Mouse (Mus musculus): ENCODE data around the gene Fgfr4. TPM values are rescaled to one million over a fixed set of nuclear protein-coding genes. Genes with fewer than 3 reads are reported as not detected.
A peak's percentile ranks its signal among the peaks of the same experiment; 100 is the strongest.

Fgfr4 gene
- total and polyA plus RNA-seq, 3 experiments = not detected

- no peak overlapping the region for H3K9ac ChIP-seq (ENCODE audit: control insufficient read depth, low read depth, low read length, poor library complexity, severe bottlenecking)
- no peak overlapping the region for H3K4me3 ChIP-seq (ENCODE audit: control insufficient read depth in 1 of 2, insufficient read depth in 1 of 2, low read depth in 2 of 2, low read length in 2 of 2)
- H3K27me3 ChIP-seq (ENCODE audit: control insufficient read depth in 1 of 2, insufficient read depth in 2 of 2, low read length in 2 of 2) = no peaks in the 10 kb centered on the region
- TF ChIP-seq MAZ (IDR thresholded peaks at IDR 0.05; ENCODE audit: low read depth, low read length) (no peak), USF2 (IDR thresholded peaks at IDR 0.05; ENCODE audit: borderline replicate concordance in 1 of 2, insufficient read depth in 1 of 2, low read depth in 1 of 2, low read length in 2 of 2) (no peak), MAFK (IDR thresholded peaks at IDR 0.05; ENCODE audit: borderline replicate concordance, low read depth, low read length) (no peak)
- H3K79me2 ChIP-seq (ENCODE audit: control insufficient read depth, insufficient read depth, low read length, poor library complexity) = no peaks in the 10 kb centered on the region
- peaks cover 0 to 4% of the 10 kb centered on the region in 2 experiments; a peak in 1 of 4 replicates for H3K4me1 ChIP-seq (ENCODE audit: control insufficient read depth in 1 of 2, insufficient read depth in 2 of 2, low read length in 2 of 2)
- no peak overlapping the region for H3K27ac ChIP-seq (ENCODE audit: control insufficient read depth, low read depth, low read length)
- H3K36me3 ChIP-seq (ENCODE audit: control insufficient read depth in 1 of 2, insufficient read depth in 2 of 2, low read length in 2 of 2) = peaks cover 0 to 4% of the 10 kb centered on the region in 2 experiments; a peak in 1 of 4 replicates
- DNase-seq (ENCODE audit: low read depth, low spot score) = no peak
- H3K9me3 ChIP-seq (replicated peaks; ENCODE audit: insufficient read depth, low read length) = no peaks in the 10 kb centered on the region
These were observed 53.2 kb downstream of the Fgfr4 start for GRCm38 (mm10) chr13:55205448-55206205.

DNA sequence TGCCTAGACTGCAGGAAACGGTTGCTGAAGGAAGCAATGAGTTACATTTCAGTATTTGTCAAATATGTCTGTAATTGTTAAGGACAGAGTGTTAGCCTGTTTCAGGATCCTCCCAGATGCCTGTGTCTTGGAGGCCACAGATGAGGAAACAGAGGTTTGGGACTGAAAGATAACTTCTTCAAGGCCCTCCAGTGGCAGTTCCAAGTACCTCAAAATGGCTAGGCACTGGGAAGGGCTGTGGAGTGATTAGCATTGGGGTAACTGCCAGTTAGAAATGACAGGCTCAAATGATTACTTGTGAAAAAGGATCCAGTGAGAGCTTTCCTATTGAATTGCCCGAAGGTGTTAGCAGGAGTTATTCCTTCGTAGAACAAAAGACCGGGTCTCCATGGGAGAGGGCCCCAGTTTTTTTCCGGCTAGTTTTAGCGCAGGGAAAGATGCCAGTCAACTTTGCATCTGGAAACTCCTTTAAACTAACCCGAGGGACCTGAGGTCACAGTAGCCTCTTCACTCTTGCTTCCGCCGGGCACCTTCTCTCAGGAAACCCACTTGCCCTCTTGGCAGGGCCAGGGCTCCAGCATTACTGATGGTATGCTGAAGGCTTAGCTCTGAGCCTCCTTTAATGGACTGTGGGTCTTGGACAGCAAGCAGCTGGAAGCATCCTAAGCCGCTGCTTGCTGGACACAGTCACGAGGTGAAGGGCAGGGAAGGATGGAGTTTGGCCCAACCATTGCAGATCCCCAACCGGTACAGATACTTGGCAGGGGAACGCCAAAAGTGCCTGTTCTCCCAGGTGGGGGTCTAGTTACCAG lies 56.6 kb downstream of the Fgfr4 start:
- Histone ChIP-seq H3K4me3 (ENCODE audit: control insufficient read depth in 1 of 2, insufficient read depth in 1 of 2, low read depth in 2 of 2, low read length in 2 of 2) (no peak overlapping the region), H3K9ac (ENCODE audit: control insufficient read depth, low read depth, low read length, poor library complexity, severe bottlenecking) (no peak overlapping the region), H3K79me2 (ENCODE audit: control insufficient read depth, insufficient read depth, low read length, poor library complexity) (peaks cover 5% of the 10 kb centered on the region), H3K36me3 (ENCODE audit: control insufficient read depth in 1 of 2, insufficient read depth in 2 of 2, low read length in 2 of 2) (peaks cover 0 to 6% of the 10 kb centered on the region in 2 experiments; a peak in 2 of 4 replicates), H3K27ac (ENCODE audit: control insufficient read depth, low read depth, low read length) (no peak overlapping the region), H3K9me3 (replicated peaks; ENCODE audit: insufficient read depth, low read length) (no peaks in the 10 kb centered on the region), H3K27me3 (ENCODE audit: control insufficient read depth in 1 of 2, insufficient read depth in 2 of 2, low read length in 2 of 2) (no peaks in the 10 kb centered on the region), H3K4me1 (ENCODE audit: control insufficient read depth in 1 of 2, insufficient read depth in 2 of 2, low read length in 2 of 2) (peaks cover 0 to 10% of the 10 kb centered on the region in 2 experiments; a peak in 2 of 4 replicates)
- DNase-seq (ENCODE audit: low read depth, low spot score) = peak; percentile 43
- TF ChIP-seq CTCF (IDR thresholded peaks at IDR 0.05 in 2 of 3, conservative IDR thresholded peaks at IDR 0.05 in 1 of 3; ENCODE audit: control insufficient read depth in 1 of 3, insufficient read depth in 1 of 3, low read depth in 2 of 3, low read length in 3 of 3, poor library complexity in 1 of 3, severe bottlenecking in 1 of 3) (peak in 1 of 3 experiments; percentile 17; a peak in 1 of 6 replicates), SMC3 (IDR thresholded peaks at IDR 0.05; ENCODE audit: low read depth, low read length) (0 out of 2 replicates have a peak, but pooled peaks have one; percentile 1), POLR2AphosphoS2 (IDR thresholded peaks at IDR 0.05; ENCODE audit: low read length) (no peak), EP300 (IDR thresholded peaks at IDR 0.05; ENCODE audit: low read depth in 1 of 2, low read length in 2 of 2) (0 out of 4 replicates have a peak, but pooled peaks of 1 of the 2 experiments have one; percentile 18)

- Histone ChIP-seq H3K79me2 (ENCODE audit: control insufficient read depth, insufficient read depth, low read length, poor library complexity) (peaks cover 5% of the 10 kb centered on the region), H3K27ac (ENCODE audit: control insufficient read depth, low read depth, low read length) (no peak within 1 kb of the TSS), H3K4me3 (ENCODE audit: control insufficient read depth in 1 of 2, insufficient read depth in 1 of 2, low read depth in 2 of 2, low read length in 2 of 2) (no peak within 1 kb of the TSS), H3K4me1 (ENCODE audit: control insufficient read depth in 1 of 2, insufficient read depth in 2 of 2, low read length in 2 of 2) (peaks cover 0 to 10% of the 10 kb centered on the region in 2 experiments; a peak in 2 of 4 replicates), H3K9me3 (replicated peaks; ENCODE audit: insufficient read depth, low read length) (no peaks in the 10 kb centered on the region), H3K9ac (ENCODE audit: control insufficient read depth, low read depth, low read length, poor library complexity, severe bottlenecking) (no peak within 1 kb of the TSS), H3K27me3 (ENCODE audit: control insufficient read depth in 1 of 2, insufficient read depth in 2 of 2, low read length in 2 of 2) (no peaks in the 10 kb centered on the region), H3K36me3 (ENCODE audit: control insufficient read depth in 1 of 2, insufficient read depth in 2 of 2, low read length in 2 of 2) (peaks cover 0 to 11% of the 10 kb centered on the region in 2 experiments; a peak in 3 of 4 replicates)
- no peak for DNase-seq (ENCODE audit: low read depth, low spot score)
- TF ChIP-seq MAZ (IDR thresholded peaks at IDR 0.05; ENCODE audit: low read depth, low read length) (no peak), POLR2A (IDR thresholded peaks at IDR 0.05; ENCODE audit: control insufficient read depth in 1 of 2, insufficient read depth in 1 of 2, low read depth in 1 of 2, low read length in 2 of 2, poor library complexity in 1 of 2) (0 out of 4 replicates have a peak, but pooled peaks of 1 of the 2 experiments have one; percentile 12)
These were observed 57.3 kb downstream of the Fgfr4 start, which contains the start of gene Nsd1 for GRCm38 (mm10) chr13:55209649-55210192. Nsd1 (plus strand) TSS chr13:55209782.
